21 mouse cellular contexts compared by ENCODE assay signal in the genomic region with DNA sequence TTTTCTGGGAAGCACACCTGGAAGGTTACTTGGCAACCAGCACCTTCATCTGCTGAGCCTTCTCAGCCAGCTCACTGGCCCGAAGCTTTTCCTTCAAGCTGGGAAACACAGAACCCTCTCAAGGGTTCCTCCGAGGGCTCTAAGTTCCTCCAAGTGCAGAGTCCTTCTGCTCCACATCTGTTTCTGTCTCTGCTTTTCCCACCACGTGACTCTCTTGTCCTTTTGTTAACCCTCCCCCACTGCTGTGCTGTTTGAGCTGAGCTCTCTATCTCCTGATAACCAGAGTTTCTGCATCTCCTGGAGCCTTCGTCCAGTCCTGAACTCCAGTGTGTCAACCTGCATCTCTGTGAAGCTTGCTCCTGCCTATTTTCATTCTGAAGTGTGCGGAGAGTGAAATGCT.
DNase-seq lines count a peak whose midpoint lies in the region; ATAC-seq and TF ChIP-seq lines count a peak whose summit lies in the region.
"Had no signal": no experiment of that assay in that cellular context is flagged by ENCODE, and none has a peak within 500 bp of the region (broad histone marks: within the 10 kb centered on the region; RNA-seq: fewer than 3 reads in every experiment).

No protein-coding gene starts in this region.

- no peak overlapping the region for H3K4me3 ChIP-seq in limb, embryonic 15.5 days
- no peak overlapping the region for H3K4me3 ChIP-seq in limb, embryonic 10.5 days
- H3K4me3 ChIP-seq in CH12.LX (replicated peaks in 1 of 3; ENCODE audit: low read depth in 2 of 3, low read length in 2 of 3, poor library complexity in 1 of 3) (no peak overlapping the region), myocyte (no peak overlapping the region)
- H3K4me3 ChIP-seq: embryonic facial prominence, embryonic 13.5 days; forebrain, embryonic 12.5 days; heart, adult 2 months; heart, embryonic 12.5 days; hindbrain, embryonic 10.5 days had no signal

- no peak overlapping the region for H3K9ac ChIP-seq in limb, embryonic 15.5 days
- H3K9ac ChIP-seq in CH12.LX (ENCODE audit: insufficient read depth, low read depth), result no peak overlapping the region
- H3K9ac ChIP-seq: embryonic facial prominence, embryonic 13.5 days; forebrain, embryonic 12.5 days; heart, embryonic 12.5 days had no signal

- H3K9me3 ChIP-seq in limb, embryonic 15.5 days, result no peaks in the 10 kb centered on the region
- no peaks in the 10 kb centered on the region for H3K9me3 ChIP-seq in limb, embryonic 10.5 days (replicated peaks)
- peaks cover 9% of the 10 kb centered on the region for H3K9me3 ChIP-seq in CH12.LX (replicated peaks; ENCODE audit: low read length)
- H3K9me3 ChIP-seq: embryonic facial prominence, embryonic 13.5 days; forebrain, embryonic 12.5 days; G1E; heart, embryonic 12.5 days; hindbrain, embryonic 10.5 days had no signal

- H3K27me3 ChIP-seq in limb, embryonic 15.5 days, result no peaks in the 10 kb centered on the region
- H3K27me3 ChIP-seq in limb, embryonic 10.5 days (ENCODE audit: low read depth, poor library complexity, severe bottlenecking), result no peaks in the 10 kb centered on the region
- no peaks in the 10 kb centered on the region for H3K27me3 ChIP-seq in CH12.LX (replicated peaks)
- no peaks in the 10 kb centered on the region for H3K27me3 ChIP-seq in myocyte (ENCODE audit: control insufficient read depth, insufficient read depth, insufficient read length)
- H3K27me3 ChIP-seq: embryonic facial prominence, embryonic 13.5 days; forebrain, embryonic 12.5 days; heart, embryonic 12.5 days; Patski had no signal

- in situ Hi-C loops in CH12.LX (cut with MboI; ENCODE audit: low pct_ligation_motif_present, low pct_unique_long_range_greater_than_20kb, low sequenced_read_pairs), result no loop called here

- no peak for TF ChIP-seq RAD21 in CH12.LX (IDR thresholded peaks at IDR 0.05; ENCODE audit: low read depth, low read length)

- no peak for TF ChIP-seq CTCF in CH12.LX (conservative IDR thresholded peaks at IDR 0.05 in 1 of 2, IDR thresholded peaks at IDR 0.05 in 1 of 2; ENCODE audit: low read depth in 2 of 2, low read length in 2 of 2)

- H3K27ac ChIP-seq in limb, embryonic 15.5 days, result 0 out of 2 replicates have a peak overlapping the region, but pooled peaks have one; percentile 7
- no peak overlapping the region for H3K27ac ChIP-seq in limb, embryonic 10.5 days
- H3K27ac ChIP-seq in CH12.LX (ENCODE audit: insufficient read depth, low read depth), result no peak overlapping the region
- H3K27ac ChIP-seq: embryonic facial prominence, embryonic 13.5 days; forebrain, embryonic 12.5 days; heart, adult 2 months; hindbrain, embryonic 10.5 days had no signal

- no peak for DNase-seq in limb, embryonic 10.5 days (ENCODE audit: low spot score)
- no peak for DNase-seq in CH12.LX (ENCODE audit: extremely low read depth)
- DNase-seq in R1 (ENCODE audit: low read depth, low spot score), result peak; percentile 60
- DNase-seq: adrenal gland, postnatal 10 days; cerebellum, adult 11-12 months; cerebellum, adult 9-10 months; cerebellum, postnatal 25 days; gastrocnemius, postnatal 10 days; heart, adult 2 months had no signal

- no peak for TF ChIP-seq EP300 in CH12.LX (IDR thresholded peaks at IDR 0.05; ENCODE audit: low read length)

- TF ChIP-seq POLR2A in CH12.LX (IDR thresholded peaks at IDR 0.05; ENCODE audit: low read depth, low read length) (no peak), myocyte (IDR thresholded peaks at IDR 0.05; ENCODE audit: insufficient read length, low read depth) (no peak)

- WGBS in limb, embryonic 15.5 days, result 60% methylated on average over 5 of the region's 5 CpGs
- WGBS in limb, embryonic 10.5 days, result 75% methylated on average over 5 of the region's 5 CpGs

- H3K79me2 ChIP-seq in CH12.LX (replicated peaks; ENCODE audit: control insufficient read depth, extremely low read depth, insufficient read depth, poor library complexity, severe bottlenecking), result no peaks in the 10 kb centered on the region
- no peaks in the 10 kb centered on the region for H3K79me2 ChIP-seq in myocyte (ENCODE audit: control insufficient read depth, insufficient read depth)

- peaks cover 11% of the 10 kb centered on the region for H3K4me1 ChIP-seq in limb, embryonic 15.5 days
- peaks cover 9% of the 10 kb centered on the region for H3K4me1 ChIP-seq in limb, embryonic 10.5 days
- H3K4me1 ChIP-seq in CH12.LX (ENCODE audit: control insufficient read depth in 1 of 2, insufficient read depth in 2 of 2), result peaks cover 3 to 24% of the 10 kb centered on the region in 2 experiments

- no peak for ATAC-seq in limb, embryonic 15.5 days (ENCODE audit: insufficient number of reproducible peaks, low FRiP score, low TSS enrichment, low read depth)
- no peak for ATAC-seq in inflammation-experienced regulatory T-cells, adult 6 months
- no peak for ATAC-seq in cerebellum, adult (ENCODE audit: insufficient number of reproducible peaks, low FRiP score, low TSS enrichment)
- ATAC-seq: forebrain, embryonic 16.5 days; hindbrain, embryonic 16.5 days; Patski had no signal

- dilution Hi-C loops in CH12.LX (cut with MboI; ENCODE audit: extremely low pct_ligation_motif_present, extremely low pct_unique_long_range_greater_than_20kb, low sequenced_read_pairs), result no loop called here

- H3K4me2 ChIP-seq in limb, embryonic 15.5 days, result no peak overlapping the region
- H3K4me2 ChIP-seq in CH12.LX (ENCODE audit: insufficient read depth, low read depth, poor library complexity, severe bottlenecking), result no peak overlapping the region
- H3K4me2 ChIP-seq in myocyte (ENCODE audit: low read depth), result no peak overlapping the region
- H3K4me2 ChIP-seq: embryonic facial prominence, embryonic 13.5 days; forebrain, embryonic 12.5 days; heart, embryonic 12.5 days had no signal

- no peaks in the 10 kb centered on the region for H3K36me3 ChIP-seq in limb, embryonic 15.5 days
- no peaks in the 10 kb centered on the region for H3K36me3 ChIP-seq in limb, embryonic 10.5 days
- H3K36me3 ChIP-seq in CH12.LX (replicated peaks in 1 of 2; ENCODE audit: control insufficient read depth in 1 of 2, insufficient read depth in 1 of 2, low read length in 1 of 2) (no peaks in the 10 kb centered on the region), myocyte (ENCODE audit: control insufficient read depth, insufficient read depth) (no peaks in the 10 kb centered on the region)
- H3K36me3 ChIP-seq: embryonic facial prominence, embryonic 13.5 days; forebrain, embryonic 12.5 days; G1E; heart, embryonic 12.5 days; hindbrain, embryonic 10.5 days had no signal

- no peak overlapping the region for H3ac ChIP-seq in myocyte (ENCODE audit: control insufficient read depth, insufficient read length)

TF ChIP-seq in CH12.LX, 34 proteins besides CTCF, POLR2A, EP300 and RAD21:
- no peak for TF ChIP-seq MAZ (IDR thresholded peaks at IDR 0.05; ENCODE audit: low read depth, low read length)
- peak; percentile 12; the same call in 1 of the 2 replicates for TF ChIP-seq USF1 (IDR thresholded peaks at IDR 0.05; ENCODE audit: low read depth, low read length)

TF ChIP-seq in myocyte, 11 proteins besides CTCF, POLR2A, EP300 and RAD21:
- TF ChIP-seq MYOD1 (IDR thresholded peaks at IDR 0.05; ENCODE audit: control insufficient read depth in 1 of 3, insufficient read length in 2 of 3, low read depth in 2 of 3), result no peak
- TF ChIP-seq USF1 (IDR thresholded peaks at IDR 0.05; ENCODE audit: low read depth), result peak; percentile 56
- TF ChIP-seq TCF3 (IDR thresholded peaks at IDR 0.05; ENCODE audit: insufficient read length, low read depth), result no peak
TF ChIP-seq in myocyte: peak in this region for 1.
